Mouse (Mus musculus): Measurements from ENCODE around the gene Vkorc1l1. TPM values are rescaled to one million over a fixed set of nuclear protein-coding genes. Genes with fewer than 3 reads are reported as not detected.

Vkorc1l1 gene
- polyA plus RNA-seq, 1 experiment from 2014 or later, result 13.7 TPM

DNA sequence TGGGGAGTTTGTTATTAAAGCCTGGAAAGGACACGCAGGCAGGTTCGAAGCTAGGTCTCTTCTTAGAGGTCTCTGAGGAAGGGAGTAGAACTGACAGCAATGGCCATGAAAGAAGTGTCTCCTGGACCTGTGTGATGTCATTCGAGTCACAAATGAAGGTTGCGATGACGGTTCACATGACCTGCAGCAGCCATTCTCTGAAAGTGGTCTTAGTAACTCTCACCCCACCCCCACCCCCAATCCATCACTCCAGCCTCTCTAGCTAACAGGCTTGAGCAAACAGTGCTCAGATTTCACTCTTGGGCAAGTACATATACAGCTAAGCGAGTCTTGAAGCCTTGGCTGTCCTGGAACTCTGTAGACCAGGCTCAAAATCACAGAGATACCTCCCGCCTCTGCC, 61.5 kb downstream of the Vkorc1l1 start:
- peak overlapping the region; percentile 86 for H3K4me2 ChIP-seq
- H3K4me3 ChIP-seq, result peak overlapping the region; percentile 80
- H3K9ac ChIP-seq, result peak overlapping the region; percentile 88
- ATAC-seq (ENCODE audit: extremely low read depth, insufficient number of reproducible peaks, low FRiP score, low TSS enrichment), result no peak
- peaks cover 8% of the 10 kb centered on the region; the same call in 1 of the 2 replicates for H3K36me3 ChIP-seq
- 40% methylated on average over 7 of the region's 7 CpGs for WGBS
- no peaks in the 10 kb centered on the region for H3K27me3 ChIP-seq (replicated peaks)
- H3K9me3 ChIP-seq, result peaks cover 18% of the 10 kb centered on the region
- peak overlapping the region; percentile 82 for H3K27ac ChIP-seq (replicated peaks)
- H3K4me1 ChIP-seq, result peaks cover 19% of the 10 kb centered on the region

- ATAC-seq (ENCODE audit: extremely low read depth, insufficient number of reproducible peaks, low FRiP score, low TSS enrichment), result no peak
- H3K27me3 ChIP-seq (replicated peaks), result no peaks in the 10 kb centered on the region
- no peak overlapping the region for H3K9ac ChIP-seq
- peaks cover 35% of the 10 kb centered on the region for H3K9me3 ChIP-seq
- WGBS, result 80% methylated on average over 1 of the region's 1 CpGs
- H3K4me3 ChIP-seq, result no peak overlapping the region
- peaks cover 16% of the 10 kb centered on the region for H3K36me3 ChIP-seq
- H3K4me1 ChIP-seq, result peaks cover 8% of the 10 kb centered on the region
- no peak overlapping the region for H3K27ac ChIP-seq (replicated peaks)
- no peak overlapping the region for H3K4me2 ChIP-seq
Observed at GRCm38 (mm10) chr5:130007344-130007743, 65.6 kb downstream of the Vkorc1l1 start.

- 76% methylated on average over 6 of the region's 6 CpGs for WGBS
- ATAC-seq (ENCODE audit: extremely low read depth, insufficient number of reproducible peaks, low FRiP score, low TSS enrichment), result no peak
- H3K9me3 ChIP-seq, result peaks cover 35% of the 10 kb centered on the region
Observed at GRCm38 (mm10) chr5:130008034-130008590, 66.3 kb downstream of the Vkorc1l1 start.

DNA sequence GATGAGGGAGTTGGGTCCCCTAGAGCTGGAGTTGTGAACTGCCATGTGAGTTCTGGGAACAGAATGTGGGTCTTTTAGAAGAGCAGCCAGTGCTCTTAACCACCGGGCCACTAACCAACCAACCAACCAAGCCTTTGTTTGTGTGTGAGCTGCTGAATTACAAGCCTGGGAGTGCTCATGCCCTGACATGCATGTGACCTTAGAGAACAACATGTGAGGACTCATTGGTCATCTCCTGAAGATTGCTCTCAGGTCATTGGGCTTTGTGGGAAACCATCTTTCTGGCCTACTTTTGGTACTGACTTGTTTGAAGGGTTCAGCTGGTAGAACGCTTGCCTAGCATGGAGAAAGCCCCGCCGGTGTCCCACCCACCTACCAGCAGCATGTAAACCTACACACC, 68.0 kb downstream of the Vkorc1l1 start:
- H3K9ac ChIP-seq, result no peak overlapping the region
- no peaks in the 10 kb centered on the region for H3K4me1 ChIP-seq
- ATAC-seq (ENCODE audit: extremely low read depth, insufficient number of reproducible peaks, low FRiP score, low TSS enrichment), result no peak
- peaks cover 26% of the 10 kb centered on the region for H3K36me3 ChIP-seq
- WGBS, result 87% methylated on average over 4 of the region's 4 CpGs
- H3K27me3 ChIP-seq (replicated peaks), result no peaks in the 10 kb centered on the region
- H3K4me2 ChIP-seq, result no peak overlapping the region
- H3K27ac ChIP-seq (replicated peaks), result no peak overlapping the region
- H3K4me3 ChIP-seq, result no peak overlapping the region
- H3K9me3 ChIP-seq, result peaks cover 26% of the 10 kb centered on the region

More at GRCm38 (mm10) chr5:130008034-130008590, 66.3 kb downstream of the Vkorc1l1 start:
- Histone ChIP-seq H3K27me3 (replicated peaks) (no peaks in the 10 kb centered on the region), H3K4me1 (peaks cover 5% of the 10 kb centered on the region), H3K4me3 (no peak overlapping the region), H3K27ac (replicated peaks) (no peak overlapping the region), H3K36me3 (peaks cover 20% of the 10 kb centered on the region), H3K4me2 (no peak overlapping the region), H3K9ac (no peak overlapping the region)

DNA sequence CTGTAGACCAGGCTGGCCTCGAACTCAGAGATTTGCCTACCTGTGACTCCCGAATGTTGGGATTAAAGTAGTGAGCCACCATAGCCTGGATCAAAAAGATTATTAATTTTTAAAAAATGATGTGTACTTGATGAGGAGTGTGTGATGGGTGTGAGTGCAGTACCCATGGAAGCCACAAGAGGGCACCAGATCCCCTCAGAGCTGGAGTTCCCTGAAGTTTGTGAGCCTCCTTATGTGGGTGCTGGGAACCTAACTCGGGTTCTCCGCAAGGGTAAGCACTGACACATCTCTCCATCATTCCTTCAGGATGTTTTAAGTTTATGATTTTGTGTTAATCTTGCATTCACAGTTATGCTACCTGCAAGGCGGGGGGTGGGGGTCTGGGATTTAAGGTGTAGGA, 69.2 kb downstream of the Vkorc1l1 start:
- Histone ChIP-seq H3K4me1 (no peaks in the 10 kb centered on the region), H3K36me3 (peaks cover 38% of the 10 kb centered on the region), H3K27me3 (replicated peaks) (no peaks in the 10 kb centered on the region), H3K9me3 (peaks cover 19% of the 10 kb centered on the region), H3K4me2 (no peak overlapping the region), H3K4me3 (no peak overlapping the region), H3K9ac (no peak overlapping the region), H3K27ac (replicated peaks) (no peak overlapping the region)
- WGBS, result 86% methylated on average over 5 of the region's 5 CpGs
- ATAC-seq (ENCODE audit: extremely low read depth, insufficient number of reproducible peaks, low FRiP score, low TSS enrichment), result no peak

GRCm38 (mm10) chr5:130015104-130015503, 73.3 kb downstream of the Vkorc1l1 start:
- peaks cover 49% of the 10 kb centered on the region for H3K36me3 ChIP-seq
- no peak for ATAC-seq (ENCODE audit: extremely low read depth, insufficient number of reproducible peaks, low FRiP score, low TSS enrichment)
- WGBS, result 84% methylated on average over 3 of the region's 3 CpGs

DNA sequence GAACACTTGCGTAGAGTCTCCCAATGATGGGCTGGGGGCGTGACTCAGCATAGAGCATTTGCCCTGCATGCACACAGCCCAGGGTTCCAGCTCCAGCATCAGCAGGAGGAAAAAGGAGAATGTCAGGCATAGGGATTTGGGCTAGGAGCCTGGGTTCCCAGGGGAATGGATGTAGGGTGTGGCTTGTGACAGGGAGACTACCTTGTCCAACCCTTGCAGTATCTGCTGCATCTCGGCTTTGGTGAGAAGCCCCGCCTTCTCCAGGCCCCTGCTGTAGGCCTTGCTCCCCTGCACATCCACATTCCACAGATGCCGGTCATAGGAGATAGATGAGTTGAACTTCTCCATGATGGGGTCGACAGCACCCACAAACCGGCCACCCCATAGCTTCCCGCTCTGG, 77.7 kb downstream of the Vkorc1l1 start:
- peaks cover 11% of the 10 kb centered on the region for H3K4me1 ChIP-seq
- H3K27ac ChIP-seq (replicated peaks), result no peak overlapping the region
- peaks cover 25% of the 10 kb centered on the region for H3K36me3 ChIP-seq
- H3K27me3 ChIP-seq (replicated peaks), result no peaks in the 10 kb centered on the region
- H3K9ac ChIP-seq, result no peak overlapping the region
- H3K9me3 ChIP-seq, result peaks cover 2% of the 10 kb centered on the region; the same call in 1 of the 2 replicates
- no peak for ATAC-seq (ENCODE audit: extremely low read depth, insufficient number of reproducible peaks, low FRiP score, low TSS enrichment)
- no peak overlapping the region for H3K4me2 ChIP-seq
- H3K4me3 ChIP-seq, result no peak overlapping the region
- WGBS, result 42% methylated on average over 8 of the region's 8 CpGs

More at GRCm38 (mm10) chr5:130015104-130015503, 73.3 kb downstream of the Vkorc1l1 start:
- Histone ChIP-seq H3K27ac (replicated peaks) (no peak overlapping the region), H3K27me3 (replicated peaks) (no peaks in the 10 kb centered on the region), H3K4me2 (no peak overlapping the region), H3K9me3 (peaks cover 15% of the 10 kb centered on the region), H3K4me3 (no peak overlapping the region), H3K4me1 (peaks cover 6% of the 10 kb centered on the region), H3K9ac (no peak overlapping the region)

DNA sequence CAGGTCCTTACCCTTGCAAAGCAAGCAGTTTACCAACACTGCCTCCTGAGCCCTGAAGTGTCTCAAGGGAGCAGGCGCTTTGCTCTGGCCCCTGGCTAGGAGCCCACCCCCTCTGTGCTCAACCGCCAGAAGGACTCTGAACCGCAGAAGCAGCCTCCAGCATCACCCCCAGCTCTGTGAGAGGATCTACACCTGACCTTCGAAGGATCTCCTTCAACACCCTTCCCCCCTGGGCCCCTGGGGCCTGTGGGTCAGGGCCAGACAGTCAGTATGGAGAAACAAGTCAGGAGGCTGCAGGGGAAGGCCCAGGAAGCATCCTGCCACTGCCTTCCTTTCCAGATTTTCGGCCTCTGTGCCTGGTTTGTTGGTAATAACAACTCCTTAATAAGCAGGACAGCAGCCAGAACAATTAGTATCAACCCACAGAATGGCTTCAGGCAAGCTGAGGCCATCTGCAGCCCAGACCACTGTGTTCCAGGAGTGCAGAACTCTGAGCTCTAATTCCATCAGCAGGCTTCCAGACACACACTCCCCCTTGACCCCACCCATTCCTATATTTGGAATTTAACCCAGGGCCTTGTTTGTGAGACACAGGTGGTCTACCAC, 79.7 kb downstream of the Vkorc1l1 start:
- H3K4me2 ChIP-seq, result no peak overlapping the region
- H3K36me3 ChIP-seq, result 0 out of 2 replicates have a peak, but pooled peaks cover 8% of the 10 kb centered on the region
- no peak overlapping the region for H3K27ac ChIP-seq (replicated peaks)
- H3K9me3 ChIP-seq, result no peaks in the 10 kb centered on the region
- no peak overlapping the region for H3K4me3 ChIP-seq
- peaks cover 8% of the 10 kb centered on the region; the same call in 1 of the 2 replicates for H3K27me3 ChIP-seq (replicated peaks)
- no peak overlapping the region for H3K9ac ChIP-seq
- peaks cover 14% of the 10 kb centered on the region for H3K4me1 ChIP-seq
- 55% methylated on average over 5 of the region's 5 CpGs for WGBS
- ATAC-seq (ENCODE audit: extremely low read depth, insufficient number of reproducible peaks, low FRiP score, low TSS enrichment), result no peak

DNA sequence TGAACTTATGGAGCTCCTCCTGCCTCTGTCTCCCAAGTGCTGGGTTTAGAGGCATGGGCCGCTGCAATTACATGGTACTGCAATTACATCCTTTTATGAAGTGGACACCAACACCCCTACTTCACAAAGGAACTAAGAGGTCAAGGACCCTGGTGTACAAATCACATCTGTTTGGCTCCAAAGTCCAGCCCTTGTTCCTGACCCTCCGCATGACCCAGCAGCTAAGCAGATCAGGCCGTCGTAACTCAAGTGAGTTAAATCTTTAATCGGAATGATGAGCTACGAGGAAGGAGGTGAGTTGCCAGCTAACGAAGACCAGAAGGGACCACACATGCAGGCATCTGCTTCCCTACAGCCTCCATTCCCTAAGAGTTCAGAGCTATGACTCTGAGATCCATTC, 80.6 kb downstream of the Vkorc1l1 start:
- H3K27me3 ChIP-seq (replicated peaks), result peaks cover 17% of the 10 kb centered on the region
- H3K4me3 ChIP-seq, result no peak overlapping the region
- no peak overlapping the region for H3K27ac ChIP-seq (replicated peaks)
- H3K36me3 ChIP-seq, result 0 out of 2 replicates have a peak, but pooled peaks cover 8% of the 10 kb centered on the region
- no peak for ATAC-seq (ENCODE audit: extremely low read depth, insufficient number of reproducible peaks, low FRiP score, low TSS enrichment)
- H3K9ac ChIP-seq, result no peak overlapping the region
- no peak overlapping the region for H3K4me2 ChIP-seq
- 83% methylated on average over 7 of the region's 7 CpGs for WGBS
- H3K9me3 ChIP-seq, result no peaks in the 10 kb centered on the region
- H3K4me1 ChIP-seq, result peaks cover 14% of the 10 kb centered on the region

DNA sequence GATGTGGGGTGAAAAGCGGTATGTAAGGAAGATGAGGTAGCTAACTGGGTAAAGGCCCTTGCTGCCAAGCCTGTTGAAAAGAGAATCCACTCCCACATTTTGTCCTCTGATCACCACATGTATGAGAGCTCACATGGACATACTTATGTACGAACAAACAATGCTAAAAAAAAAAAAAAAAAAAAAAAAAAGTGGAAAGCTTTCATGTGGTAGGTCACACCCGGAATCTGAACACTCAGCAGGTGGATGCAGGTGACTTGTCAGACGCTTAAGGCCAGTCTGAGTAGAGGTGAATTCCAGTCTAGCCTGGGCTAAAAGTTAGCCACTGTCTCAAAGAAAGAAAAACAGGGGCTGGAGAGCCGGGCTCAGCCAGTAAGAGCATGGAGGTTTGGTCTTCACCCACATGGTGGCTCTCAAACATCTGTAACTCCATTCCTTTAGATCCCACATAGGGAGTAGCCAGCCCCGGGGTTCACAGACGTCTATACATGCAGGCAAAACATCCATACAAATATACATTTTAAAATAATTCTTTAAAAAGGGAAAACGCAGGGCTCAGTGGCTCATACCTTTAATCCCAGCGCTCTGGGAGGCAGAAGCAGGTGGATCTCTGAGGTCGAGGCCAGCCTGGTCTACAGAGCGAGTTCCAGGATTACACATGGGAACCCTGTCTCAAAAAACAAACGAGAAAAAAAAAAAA, 81.4 kb downstream of the Vkorc1l1 start:
- Histone ChIP-seq H3K4me2 (peak overlapping the region; percentile 92), H3K36me3 (0 out of 2 replicates have a peak, but pooled peaks cover 6% of the 10 kb centered on the region), H3K27ac (replicated peaks) (no peak overlapping the region), H3K27me3 (replicated peaks) (peaks cover 24% of the 10 kb centered on the region), H3K4me1 (peaks cover 14% of the 10 kb centered on the region), H3K9me3 (no peaks in the 10 kb centered on the region), H3K4me3 (peak overlapping the region; percentile 77), H3K9ac (peak overlapping the region; percentile 59; the same call in 1 of the 2 replicates)
- 38% methylated on average over 12 of the region's 12 CpGs for WGBS
- no peak for ATAC-seq (ENCODE audit: extremely low read depth, insufficient number of reproducible peaks, low FRiP score, low TSS enrichment)

GRCm38 (mm10) chr5:130023767-130024539, 82.2 kb downstream of the Vkorc1l1 start:
- peak overlapping the region; percentile 82 for H3K9ac ChIP-seq
- peak overlapping the region; percentile 92 for H3K4me2 ChIP-seq
- peak overlapping the region; percentile 81 for H3K27ac ChIP-seq (replicated peaks)
- H3K27me3 ChIP-seq (replicated peaks), result peaks cover 27% of the 10 kb centered on the region
- no peaks in the 10 kb centered on the region for H3K36me3 ChIP-seq
- peak; percentile 83 for ATAC-seq (ENCODE audit: extremely low read depth, insufficient number of reproducible peaks, low FRiP score, low TSS enrichment)
- peak overlapping the region; percentile 77 for H3K4me3 ChIP-seq
- H3K4me1 ChIP-seq, result peaks cover 14% of the 10 kb centered on the region
- WGBS, result under 1% methylated on average over 32 of the region's 32 CpGs
- H3K9me3 ChIP-seq, result no peaks in the 10 kb centered on the region
